Mouse (Mus musculus): Measurements from ENCODE around the gene Aqp3. TPM values are rescaled to one million over a fixed set of nuclear protein-coding genes. Genes with fewer than 3 reads are reported as not detected.

Aqp3 gene
- polyA plus RNA-seq (2015; fragmentation: Nextera tagmentation; extraction: Ambion mirVana): 0.15 TPM in 1 of 2 replicates, not detected in the other

DNA sequence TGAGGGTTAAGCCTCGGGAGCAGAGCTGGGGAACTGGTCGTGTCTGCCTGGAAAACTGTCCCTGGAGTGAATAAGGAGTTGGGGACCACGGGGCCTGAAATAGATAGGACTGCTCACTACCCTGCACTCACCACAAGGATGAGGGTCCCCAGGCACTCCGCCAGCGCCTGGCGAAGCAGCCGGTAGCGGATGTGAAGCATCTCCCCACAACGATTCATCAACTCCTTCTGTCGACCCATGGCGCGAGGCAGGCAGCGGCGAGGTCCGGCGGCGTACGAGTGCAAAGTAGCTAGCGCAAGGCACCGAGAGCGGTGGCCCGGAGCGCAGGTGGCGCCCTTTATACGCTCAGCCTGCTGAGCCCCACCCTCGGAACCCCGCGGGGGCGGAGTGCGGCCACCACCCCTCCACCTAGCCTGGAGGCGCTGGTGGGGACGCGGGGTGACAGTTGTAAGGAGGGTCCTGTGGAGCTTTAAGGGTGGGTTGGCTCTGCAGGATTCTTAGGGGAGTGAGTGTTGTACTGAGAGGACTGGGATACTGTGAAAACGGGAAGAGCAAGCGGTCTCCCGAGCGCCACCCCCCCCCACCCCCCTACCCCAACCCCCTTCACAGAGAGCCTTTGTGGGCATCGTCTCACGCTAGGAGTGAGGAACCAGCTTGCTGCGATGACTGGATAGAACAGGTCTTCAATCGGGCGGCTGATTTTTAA is at the start of gene Aqp3:
TSS of gene Aqp3 (minus strand) at position 313 of the 706 bp plus-strand sequence.

DNA sequence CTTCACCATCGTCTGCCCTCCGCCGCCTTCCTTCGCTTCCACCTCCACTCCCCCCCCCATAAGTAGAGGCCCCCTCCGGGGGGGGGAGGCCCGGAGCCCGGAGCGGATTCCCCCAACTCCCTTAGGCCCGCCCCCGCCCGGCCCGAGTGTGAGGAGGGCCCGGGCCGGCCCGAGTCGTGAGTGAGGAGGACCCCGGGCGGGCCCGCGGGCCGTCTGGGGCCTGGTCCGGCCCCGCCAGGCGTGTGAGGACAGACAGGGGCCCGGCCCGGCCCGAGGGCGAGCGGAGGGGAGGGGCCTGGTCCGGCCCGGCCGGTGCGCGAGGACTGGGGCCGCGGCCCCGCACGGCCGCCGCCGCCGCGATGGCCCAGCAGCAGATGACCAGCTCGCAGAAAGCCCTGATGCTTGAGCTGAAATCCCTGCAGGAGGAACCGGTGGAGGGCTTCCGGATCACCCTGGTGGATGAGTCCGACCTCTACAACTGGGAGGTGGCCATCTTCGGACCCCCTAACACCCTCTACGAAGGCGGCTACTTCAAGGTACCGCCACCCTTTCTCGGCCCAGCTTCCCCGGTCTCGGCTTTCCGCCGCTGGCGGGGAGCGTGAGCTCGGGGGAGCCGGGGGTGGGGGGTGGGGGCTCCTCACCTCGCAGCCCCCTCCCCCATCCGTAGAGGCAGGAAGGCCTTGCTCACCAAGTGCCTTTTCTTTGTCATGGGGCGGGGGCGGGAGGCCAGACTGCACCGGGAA is 37.9 kb upstream of the Aqp3 start, which contains the start of gene Ube2r2:
TSS of gene Ube2r2 (plus strand) at position 33 of the 743 bp plus-strand sequence.

DNA sequence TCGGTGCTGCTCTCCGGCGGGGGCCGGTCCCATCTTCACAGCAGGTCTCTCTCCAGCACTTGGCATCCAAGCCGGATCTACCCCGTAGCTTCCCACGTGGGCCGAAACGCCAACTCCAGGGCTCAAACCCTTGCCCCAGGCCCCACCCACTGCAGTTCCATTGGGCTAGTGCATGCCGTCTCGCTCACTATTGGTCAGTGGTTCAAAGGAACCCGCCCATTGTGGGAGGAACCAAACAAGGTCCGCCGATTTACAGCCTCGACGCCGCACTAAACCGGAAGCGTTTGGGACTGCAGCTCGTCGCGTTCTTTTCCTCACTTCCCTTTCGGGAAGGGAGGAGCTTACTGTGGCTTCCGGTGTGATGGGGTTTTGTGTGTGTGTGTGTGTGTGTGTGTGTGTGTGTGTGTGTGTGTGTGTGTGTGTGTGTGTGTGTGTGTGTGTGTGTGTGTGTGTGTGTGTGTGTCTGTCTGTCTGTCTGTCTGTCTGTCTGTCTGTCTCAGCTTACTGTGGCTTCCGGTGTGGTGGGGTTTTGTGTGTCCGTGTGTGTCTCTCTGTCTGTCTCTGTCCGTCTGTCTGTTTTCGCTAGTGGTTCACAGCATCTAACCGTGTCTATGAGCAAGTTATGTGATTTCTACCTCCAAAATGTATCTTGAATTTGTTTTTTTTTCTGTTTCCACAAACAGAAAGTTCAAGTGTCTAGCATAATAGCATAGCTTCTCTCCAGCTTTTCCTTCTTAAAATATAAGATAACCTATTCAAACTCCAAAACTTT is 26.4 kb upstream of the Aqp3 start, which contains the start of gene Nol6:
TSS of gene Nol6 (minus strand) at position 276 of the 772 bp plus-strand sequence.

DNA sequence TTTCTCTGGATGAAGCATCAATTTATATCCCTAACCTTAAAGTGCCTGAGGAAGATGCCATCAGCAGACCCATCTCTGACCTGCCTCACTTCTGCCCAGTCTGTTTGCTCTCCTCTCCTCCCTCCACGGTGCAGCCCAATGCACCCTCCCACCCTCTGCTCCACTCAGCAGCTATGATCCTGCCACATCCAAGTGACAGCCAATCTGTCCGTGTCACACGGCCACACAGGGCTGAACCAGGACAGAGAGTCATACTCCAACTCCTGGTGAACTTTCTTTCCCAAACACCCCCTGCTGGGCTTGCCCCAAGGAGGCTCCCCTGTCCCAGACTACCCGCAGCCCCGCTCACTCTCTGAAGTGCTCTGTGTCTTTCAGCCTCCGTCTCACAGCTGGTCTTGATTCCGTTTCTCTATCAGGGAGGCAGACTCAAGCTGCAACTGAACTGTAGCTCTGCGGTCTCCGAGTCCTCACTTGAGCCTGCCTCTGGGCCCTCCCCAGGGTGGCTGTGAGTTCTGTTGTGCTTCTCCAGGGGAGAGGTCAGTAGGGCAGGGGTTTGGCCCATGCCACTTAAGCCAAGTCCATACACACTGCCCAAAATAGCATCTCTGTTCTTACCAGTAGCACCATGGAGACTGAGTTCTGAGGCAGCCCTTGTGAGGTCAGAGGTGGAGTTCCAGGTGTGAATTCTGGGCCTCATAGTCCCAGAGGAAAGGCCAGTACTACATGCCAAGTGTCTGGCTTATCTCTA is 50.3 kb downstream of the Aqp3 start, which contains the start of gene Aqp7:
TSS of gene Aqp7 (minus strand) at position 616 of the 748 bp plus-strand sequence.

Other genes starting within 250 kb of the Aqp3 start
- 6.8 and 7.7 TPM in 2 replicates for gene B4galt1, start 244.2 kb downstream of the Aqp3 start, polyA plus RNA-seq (2015; fragmentation: Nextera tagmentation; extraction: Ambion mirVana)
- gene Spink4, start 178.1 kb downstream of the Aqp3 start, polyA plus RNA-seq (2015; fragmentation: Nextera tagmentation; extraction: Ambion mirVana): not detected in 2 replicates
- gene Bag1, start 149.9 kb downstream of the Aqp3 start, polyA plus RNA-seq (2015; fragmentation: Nextera tagmentation; extraction: Ambion mirVana): 203 and 219 TPM in 2 replicates
- 129 and 135 TPM in 2 replicates for gene Chmp5, start 149.8 kb downstream of the Aqp3 start, polyA plus RNA-seq (2015; fragmentation: Nextera tagmentation; extraction: Ambion mirVana)
- gene Nfx1, start 127.3 kb downstream of the Aqp3 start, polyA plus RNA-seq (2015; fragmentation: Nextera tagmentation; extraction: Ambion mirVana): 58.4 and 60.5 TPM in 2 replicates
- not detected in 2 replicates for gene Aqp7, start 50.0 kb downstream of the Aqp3 start, polyA plus RNA-seq (2015; fragmentation: Nextera tagmentation; extraction: Ambion mirVana)
- 27.7 and 33.3 TPM in 2 replicates for gene Nol6, start 26.3 kb upstream of the Aqp3 start, polyA plus RNA-seq (2015; fragmentation: Nextera tagmentation; extraction: Ambion mirVana)
- 51.4 and 54.4 TPM in 2 replicates for gene Ube2r2, start 37.6 kb upstream of the Aqp3 start, polyA plus RNA-seq (2015; fragmentation: Nextera tagmentation; extraction: Ambion mirVana)
- 31.7 and 36.5 TPM in 2 replicates for gene Ubap2, start 177.0 kb upstream of the Aqp3 start, polyA plus RNA-seq (2015; fragmentation: Nextera tagmentation; extraction: Ambion mirVana)
- gene Dcaf12, start 216.7 kb upstream of the Aqp3 start, polyA plus RNA-seq (2015; fragmentation: Nextera tagmentation; extraction: Ambion mirVana): 46.9 and 48.0 TPM in 2 replicates